Mouse (Mus musculus): ENCODE data around the gene Tuba4a. TPM values are rescaled to one million over a fixed set of nuclear protein-coding genes. Genes with fewer than 3 reads are reported as not detected.
"Not testable (repeated sequence)": the region's sequence is repeated elsewhere in the genome, so short reads cannot be mapped to it uniquely, and the experiment has no call there.

Gene Tuba4a
- polyA plus RNA-seq, 1 experiment from 2014 or later: 16.4 TPM

DNA sequence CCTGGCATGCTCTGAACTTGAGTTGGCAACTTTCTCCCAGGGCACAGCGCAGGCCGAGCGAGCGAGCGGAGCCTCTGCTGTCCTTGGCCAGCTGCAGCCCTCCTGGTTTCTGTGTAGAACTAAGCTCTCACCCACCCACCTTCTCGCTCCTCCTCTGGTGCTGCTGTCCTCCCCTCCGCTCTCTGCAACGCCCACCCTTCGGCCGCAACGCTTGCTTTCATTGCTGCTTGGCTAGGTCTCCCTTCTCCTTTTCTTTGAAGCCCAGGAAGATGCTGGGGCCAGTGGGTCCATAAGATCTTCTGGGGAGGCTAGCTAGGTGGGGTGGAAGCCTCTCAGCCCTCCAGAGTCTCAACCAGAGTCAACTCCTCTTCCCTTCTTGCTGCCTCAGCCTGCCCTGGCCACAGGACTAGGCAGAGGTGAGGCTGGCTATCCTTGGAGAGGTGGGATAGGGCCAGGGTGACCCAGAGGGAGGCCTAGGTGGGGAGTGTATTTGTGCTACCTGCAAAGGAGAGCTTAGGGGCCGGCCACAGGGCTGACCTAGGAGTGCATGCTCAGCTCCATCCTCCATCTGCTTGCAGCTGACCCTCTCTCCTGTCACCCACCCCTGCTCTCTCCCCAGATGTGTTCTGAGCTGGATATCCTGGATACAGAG lies 24.6 kb upstream of the Tuba4a start:
- WGBS: 82% methylated on average over 12 of the region's 12 CpGs
- no peak for DNase-seq (ENCODE audit: low spot score)
- no peak for ATAC-seq (ENCODE audit: insufficient number of reproducible peaks, low FRiP score, low TSS enrichment, low read depth)

DNA sequence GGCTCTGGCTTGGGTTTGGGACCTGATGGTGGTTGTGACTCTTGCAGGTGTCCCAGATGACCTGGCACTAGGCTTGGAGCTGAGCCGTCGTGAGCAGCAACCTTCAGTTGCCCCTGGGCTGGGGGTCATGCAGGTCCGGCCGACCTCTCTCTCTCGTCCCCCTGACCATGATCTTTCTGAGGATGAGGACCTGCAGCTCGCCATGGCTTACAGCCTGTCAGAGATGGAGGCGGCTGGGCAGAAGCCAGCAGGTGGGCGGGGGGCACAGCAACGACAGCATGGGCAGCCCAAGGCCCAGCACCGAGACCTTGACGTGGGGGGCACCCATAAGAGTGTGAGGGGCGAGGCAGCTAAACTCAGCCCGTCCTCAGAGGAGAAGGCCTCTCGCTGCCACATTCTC lies 23.7 kb upstream of the Tuba4a start:
- Histone ChIP-seq H3K9ac (ENCODE audit: low read length) (no peak overlapping the region), H3K4me2 (ENCODE audit: low read depth, severe bottlenecking) (no peak overlapping the region), H3K4me3 (ENCODE audit: low read depth, low read length) (no peak overlapping the region), H3K9me3 (ENCODE audit: control insufficient read depth, low read length) (no peaks in the 10 kb centered on the region), H3K27ac (replicated peaks; ENCODE audit: low read depth, low read length) (no peak overlapping the region), H3K4me1 (ENCODE audit: control insufficient read depth, insufficient read depth, low read length) (0 out of 2 replicates have a peak, but pooled peaks cover 3% of the 10 kb centered on the region), H3K27me3 (ENCODE audit: control insufficient read depth, insufficient read depth, low read length) (no peaks in the 10 kb centered on the region), H3K36me3 (ENCODE audit: control insufficient read depth, insufficient read depth, low read length) (no peaks in the 10 kb centered on the region)
- WGBS: 86% methylated on average over 14 of the region's 14 CpGs
- DNase-seq (ENCODE audit: low spot score): no peak
- no peak for ATAC-seq (ENCODE audit: insufficient number of reproducible peaks, low FRiP score, low TSS enrichment, low read depth)

More for the DNA sequence above, 24.6 kb upstream of the Tuba4a start:
- Histone ChIP-seq H3K4me3 (ENCODE audit: low read depth, low read length) (no peak overlapping the region), H3K36me3 (ENCODE audit: control insufficient read depth, insufficient read depth, low read length) (no peaks in the 10 kb centered on the region), H3K27ac (replicated peaks; ENCODE audit: low read depth, low read length) (no peak overlapping the region), H3K27me3 (ENCODE audit: control insufficient read depth, insufficient read depth, low read length) (no peaks in the 10 kb centered on the region), H3K4me1 (ENCODE audit: control insufficient read depth, insufficient read depth, low read length) (0 out of 2 replicates have a peak, but pooled peaks cover 3% of the 10 kb centered on the region), H3K4me2 (ENCODE audit: low read depth, severe bottlenecking) (no peak overlapping the region), H3K9ac (ENCODE audit: low read length) (no peak overlapping the region), H3K9me3 (ENCODE audit: control insufficient read depth, low read length) (no peaks in the 10 kb centered on the region)

DNA sequence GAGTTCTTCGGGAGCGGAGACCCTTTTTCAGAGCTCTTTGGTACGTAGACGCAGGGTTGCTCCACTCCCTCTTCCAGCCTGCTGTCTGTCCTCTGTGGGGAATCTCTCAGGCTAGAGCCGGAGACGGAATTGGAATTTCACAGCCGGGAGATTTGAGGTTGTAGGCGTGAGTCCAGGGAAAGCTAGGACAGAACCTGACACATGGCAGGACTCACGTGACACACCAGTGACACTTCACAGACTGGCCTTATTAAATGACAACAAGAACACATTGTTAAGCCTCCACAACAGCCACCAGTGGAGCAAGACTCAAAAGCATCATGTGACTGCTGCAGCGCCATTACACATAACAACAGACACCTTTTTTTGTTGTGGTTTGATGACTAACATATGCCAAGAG lies 19.9 kb upstream of the Tuba4a start:
- H3K4me3 ChIP-seq (ENCODE audit: low read depth, low read length): no peak overlapping the region
- no peak overlapping the region for H3K27ac ChIP-seq (replicated peaks; ENCODE audit: low read depth, low read length)
- H3K27me3 ChIP-seq (ENCODE audit: control insufficient read depth, insufficient read depth, low read length): no peaks in the 10 kb centered on the region
- no peaks in the 10 kb centered on the region for H3K9me3 ChIP-seq (ENCODE audit: control insufficient read depth, low read length)
- no peak overlapping the region for H3K9ac ChIP-seq (ENCODE audit: low read length)
- DNase-seq (ENCODE audit: low spot score) (no peak), ATAC-seq (ENCODE audit: insufficient number of reproducible peaks, low FRiP score, low TSS enrichment, low read depth) (no peak)
- no peak overlapping the region for H3K4me2 ChIP-seq (ENCODE audit: low read depth, severe bottlenecking)
- H3K36me3 ChIP-seq (ENCODE audit: control insufficient read depth, insufficient read depth, low read length): no peaks in the 10 kb centered on the region
- WGBS: 72% methylated on average over 10 of the region's 10 CpGs
- peaks cover 6% of the 10 kb centered on the region; the same call in 1 of the 2 replicates for H3K4me1 ChIP-seq (ENCODE audit: control insufficient read depth, insufficient read depth, low read length)

DNA sequence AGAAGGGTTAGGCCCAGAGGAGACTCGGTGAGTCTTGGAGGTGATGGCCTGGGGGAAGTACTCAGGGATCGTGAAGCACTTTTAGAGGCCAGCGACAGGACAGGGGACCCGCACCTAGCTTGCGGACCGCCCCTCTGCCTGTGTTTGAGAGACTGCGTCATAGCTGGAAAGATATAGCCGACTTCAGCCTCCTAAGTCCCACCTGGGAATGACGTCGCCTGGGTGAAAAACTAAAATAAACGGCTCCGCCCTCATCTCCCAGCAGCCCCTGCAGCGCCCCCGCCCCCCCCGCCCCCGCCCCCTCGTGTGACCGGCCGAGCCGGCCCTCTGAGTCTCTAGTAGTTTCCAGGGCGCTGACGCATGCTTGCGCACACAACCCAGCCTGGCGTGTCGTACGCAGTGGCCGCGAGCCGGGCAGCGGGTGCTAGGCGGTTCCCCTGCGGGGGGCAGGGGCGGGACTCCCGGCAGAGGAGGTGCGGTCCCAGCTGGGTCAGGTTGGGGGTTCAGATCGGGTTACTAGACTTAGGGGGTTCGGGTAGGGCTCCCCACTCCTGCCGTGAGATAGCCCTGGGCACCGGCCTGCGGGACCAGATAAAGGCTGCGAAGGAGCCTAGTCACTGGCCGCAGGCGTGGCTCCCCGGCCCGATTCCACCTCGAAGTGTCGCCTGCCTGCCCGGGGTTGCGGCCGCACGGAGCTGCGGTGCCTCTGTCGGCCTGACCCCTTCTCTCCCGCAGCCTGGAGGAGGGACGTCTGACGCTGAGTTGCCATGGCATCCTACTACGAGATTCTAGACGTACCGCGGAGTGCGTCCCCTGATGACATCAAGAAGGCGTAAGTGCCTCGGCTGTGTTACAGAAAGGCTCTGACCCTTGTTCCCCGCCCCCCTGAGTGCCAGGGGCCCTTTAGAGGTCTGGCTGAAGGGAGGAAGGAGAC lies 16.7 kb upstream of the Tuba4a start, which contains the start of gene Dnajb2:
TSS of gene Dnajb2 (plus strand) at position 290 of the 934 bp plus-strand sequence.
- peak within 1 kb of the TSS; percentile 17; the same call in 1 of the 2 replicates for H3K27ac ChIP-seq (replicated peaks; ENCODE audit: low read depth, low read length)
- no peaks in the 10 kb centered on the region for H3K9me3 ChIP-seq (ENCODE audit: control insufficient read depth, low read length)
- DNase-seq (ENCODE audit: low spot score): peak; percentile 77
- H3K4me1 ChIP-seq (ENCODE audit: control insufficient read depth, insufficient read depth, low read length): peaks cover 6% of the 10 kb centered on the region; the same call in 1 of the 2 replicates
- ATAC-seq (ENCODE audit: insufficient number of reproducible peaks, low FRiP score, low TSS enrichment, low read depth): peak; percentile 87
- peak within 1 kb of the TSS; percentile 73 for H3K9ac ChIP-seq (ENCODE audit: low read length)
- WGBS: under 1% methylated on average over 62 of the region's 64 CpGs
- H3K4me3 ChIP-seq (ENCODE audit: low read depth, low read length): peak within 1 kb of the TSS; percentile 63
- H3K4me2 ChIP-seq (ENCODE audit: low read depth, severe bottlenecking): peak within 1 kb of the TSS; percentile 92
- no peaks in the 10 kb centered on the region for H3K27me3 ChIP-seq (ENCODE audit: control insufficient read depth, insufficient read depth, low read length)
- H3K36me3 ChIP-seq (ENCODE audit: control insufficient read depth, insufficient read depth, low read length): no peaks in the 10 kb centered on the region

DNA sequence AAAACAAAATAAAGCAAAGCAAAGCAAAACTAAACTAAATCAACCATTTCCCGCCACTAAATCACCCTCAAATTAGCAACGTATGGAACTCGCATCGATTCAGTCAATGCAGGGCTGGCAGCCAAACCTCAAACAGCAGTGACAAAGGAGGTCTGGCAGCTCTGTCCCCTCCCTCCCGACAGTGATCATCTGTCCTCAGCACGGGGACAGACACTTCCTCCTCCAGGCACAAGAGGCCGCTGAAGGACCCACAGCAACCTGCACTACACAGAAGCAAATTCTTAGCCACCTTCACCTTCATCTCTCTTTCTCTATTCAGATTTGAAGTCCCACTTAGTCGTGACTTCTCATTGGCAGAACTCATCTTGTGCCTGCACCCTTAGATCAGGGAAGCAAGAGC lies 14.9 kb upstream of the Tuba4a start:
- Histone ChIP-seq H3K27ac (replicated peaks; ENCODE audit: low read depth, low read length) (no peak overlapping the region), H3K4me1 (ENCODE audit: control insufficient read depth, insufficient read depth, low read length) (peaks cover 6% of the 10 kb centered on the region; the same call in 1 of the 2 replicates), H3K36me3 (ENCODE audit: control insufficient read depth, insufficient read depth, low read length) (no peaks in the 10 kb centered on the region), H3K4me2 (ENCODE audit: low read depth, severe bottlenecking) (peak overlapping the region; percentile 4; the same call in 1 of the 2 replicates), H3K27me3 (ENCODE audit: control insufficient read depth, insufficient read depth, low read length) (no peaks in the 10 kb centered on the region), H3K4me3 (ENCODE audit: low read depth, low read length) (no peak overlapping the region), H3K9me3 (ENCODE audit: control insufficient read depth, low read length) (no peaks in the 10 kb centered on the region), H3K9ac (ENCODE audit: low read length) (no peak overlapping the region)
- WGBS: 2% methylated on average over 8 of the region's 8 CpGs
- DNase-seq (ENCODE audit: low spot score): peak; percentile 55
- ATAC-seq (ENCODE audit: insufficient number of reproducible peaks, low FRiP score, low TSS enrichment, low read depth): no peak

DNA sequence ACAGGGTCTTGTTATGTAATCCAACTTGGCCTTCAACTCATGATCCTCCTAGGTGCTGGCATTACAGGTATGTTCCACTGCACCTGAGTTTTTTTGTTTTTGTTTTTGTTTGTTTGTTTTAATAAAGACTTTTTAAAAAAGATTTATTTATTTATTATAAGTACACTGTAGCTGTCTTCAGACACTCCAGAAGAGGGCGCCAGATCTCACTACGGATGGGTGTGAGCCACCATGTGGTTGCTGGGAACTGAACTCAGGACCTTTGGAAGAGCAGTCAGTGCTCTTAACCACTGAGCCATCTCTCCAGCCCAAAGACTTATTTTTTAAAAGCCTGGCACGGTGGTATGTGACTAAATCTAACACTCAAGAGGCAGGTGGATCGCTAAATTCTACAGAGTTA lies 12.8 kb upstream of the Tuba4a start:
- H3K9me3 ChIP-seq (ENCODE audit: control insufficient read depth, low read length); H3K4me3 ChIP-seq (ENCODE audit: low read depth, low read length); H3K27me3 ChIP-seq (ENCODE audit: control insufficient read depth, insufficient read depth, low read length); H3K9ac ChIP-seq (ENCODE audit: low read length); H3K27ac ChIP-seq (replicated peaks; ENCODE audit: low read depth, low read length); H3K4me1 ChIP-seq (ENCODE audit: control insufficient read depth, insufficient read depth, low read length); H3K36me3 ChIP-seq (ENCODE audit: control insufficient read depth, insufficient read depth, low read length); H3K4me2 ChIP-seq (ENCODE audit: low read depth, severe bottlenecking); ATAC-seq (ENCODE audit: insufficient number of reproducible peaks, low FRiP score, low TSS enrichment, low read depth); DNase-seq (ENCODE audit: low spot score): not testable (repeated sequence)
- 66% methylated on average over 4 of the region's 4 CpGs for WGBS

DNA sequence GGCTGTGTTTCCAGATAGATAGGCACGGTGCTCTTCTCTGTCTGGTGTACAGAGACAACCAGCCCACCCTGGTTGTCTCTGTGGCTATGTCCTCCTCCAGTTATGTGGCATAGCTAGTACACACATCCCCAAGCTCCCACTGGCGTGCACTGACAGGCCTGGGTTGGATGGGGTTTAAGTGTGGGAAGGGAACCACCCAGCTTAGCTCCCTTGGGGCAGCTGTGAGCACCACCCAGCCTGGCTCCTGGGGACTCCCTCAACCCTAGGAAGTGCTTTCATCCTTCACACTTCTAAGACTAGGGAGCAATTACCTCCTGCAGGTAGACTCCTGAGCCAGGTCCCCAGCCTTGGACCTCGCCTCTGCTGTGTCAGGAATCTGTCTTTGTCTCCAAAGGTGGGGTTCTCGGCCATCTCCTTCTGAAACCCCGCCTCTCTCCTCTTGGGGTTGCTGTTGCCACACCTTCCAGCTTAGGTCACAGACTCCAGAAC lies 12.0 kb upstream of the Tuba4a start, which contains the start of gene A630095N17Rik:
TSS of gene A630095N17Rik (minus strand) at position 439 of the 489 bp plus-strand sequence.
- ATAC-seq (ENCODE audit: insufficient number of reproducible peaks, low FRiP score, low TSS enrichment, low read depth) (no peak), DNase-seq (ENCODE audit: low spot score) (no peak)
- Histone ChIP-seq H3K4me2 (ENCODE audit: low read depth, severe bottlenecking) (no peak within 1 kb of the TSS), H3K27ac (replicated peaks; ENCODE audit: low read depth, low read length) (no peak within 1 kb of the TSS), H3K4me3 (ENCODE audit: low read depth, low read length) (no peak within 1 kb of the TSS), H3K9me3 (ENCODE audit: control insufficient read depth, low read length) (no peaks in the 10 kb centered on the region), H3K36me3 (ENCODE audit: control insufficient read depth, insufficient read depth, low read length) (no peaks in the 10 kb centered on the region), H3K27me3 (ENCODE audit: control insufficient read depth, insufficient read depth, low read length) (no peaks in the 10 kb centered on the region), H3K4me1 (ENCODE audit: control insufficient read depth, insufficient read depth, low read length) (no peaks in the 10 kb centered on the region; the same call in 1 of the 2 replicates), H3K9ac (ENCODE audit: low read length) (no peak within 1 kb of the TSS)
- 78% methylated on average over 5 of the region's 5 CpGs for WGBS

DNA sequence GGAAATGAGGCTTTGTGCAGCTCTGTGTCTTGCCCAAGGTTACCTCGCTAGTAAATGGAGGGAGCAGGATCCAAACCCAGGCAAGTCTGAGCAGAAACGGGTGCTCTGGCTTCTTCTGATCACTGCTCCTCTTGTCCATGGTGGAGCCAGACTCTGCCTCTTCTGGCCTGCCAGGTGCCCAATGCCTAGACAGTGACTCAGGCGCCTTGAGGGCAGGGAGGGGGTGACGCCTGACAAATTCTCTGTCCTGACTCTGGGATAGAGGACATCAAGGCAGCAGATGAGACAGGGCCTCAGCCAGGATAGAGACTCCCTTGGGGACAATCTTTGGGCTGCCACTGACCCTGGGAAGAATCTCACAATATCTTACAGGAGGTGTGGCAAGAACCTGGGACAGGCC lies 11.6 kb upstream of the Tuba4a start:
- H3K4me2 ChIP-seq (ENCODE audit: low read depth, severe bottlenecking): no peak overlapping the region
- no peak for DNase-seq (ENCODE audit: low spot score)
- no peak for ATAC-seq (ENCODE audit: insufficient number of reproducible peaks, low FRiP score, low TSS enrichment, low read depth)
- H3K27ac ChIP-seq (replicated peaks; ENCODE audit: low read depth, low read length): no peak overlapping the region
- no peak overlapping the region for H3K9ac ChIP-seq (ENCODE audit: low read length)
- H3K27me3 ChIP-seq (ENCODE audit: control insufficient read depth, insufficient read depth, low read length): no peaks in the 10 kb centered on the region
- WGBS: 68% methylated on average over 4 of the region's 4 CpGs
- no peaks in the 10 kb centered on the region for H3K9me3 ChIP-seq (ENCODE audit: control insufficient read depth, low read length)
- H3K36me3 ChIP-seq (ENCODE audit: control insufficient read depth, insufficient read depth, low read length): no peaks in the 10 kb centered on the region
- H3K4me1 ChIP-seq (ENCODE audit: control insufficient read depth, insufficient read depth, low read length): no peaks in the 10 kb centered on the region
- no peak overlapping the region for H3K4me3 ChIP-seq (ENCODE audit: low read depth, low read length)
